Mouse (Mus musculus) hindbrain, embryonic 10.5 days (tissue): ENCODE results near the gene Sgms2. TPM values are rescaled to one million over a fixed set of nuclear protein-coding genes. Genes with fewer than 3 reads are reported as not detected.
"Not testable (repeated sequence)": the region's sequence is repeated elsewhere in the genome, so short reads cannot be mapped to it uniquely, and the experiment has no call there.

Experiments
- DNase-seq: peaks from one replicate; pipeline ENCODE4 v3.0.0-alpha.2; 2017; ENCODE audit warnings: low spot score
- H3K27ac ChIP-seq: fragments of 300-500 bp; sonication (generic); 2 replicates; pipeline ENCODE4 v1.5.1; 2016; ENCODE audit warnings: mild to moderate bottlenecking, moderate library complexity
- H3K27me3 ChIP-seq: fragments of 300-500 bp; sonication (generic); 2 replicates; pipeline ENCODE4 v1.6.1; 2016; ENCODE audit warnings: mild to moderate bottlenecking; ENCODE audit not compliant: poor library complexity, insufficient read depth, severe bottlenecking
- H3K36me3 ChIP-seq: fragments of 300-500 bp; sonication (generic); 2 replicates; pipeline ENCODE4 v1.6.1; 2016; ENCODE audit warnings: mild to moderate bottlenecking, moderate library complexity
- H3K4me1 ChIP-seq: fragments of 300-500 bp; sonication (generic); replicated peaks from 2 replicates; pipeline ENCODE4 v1.6.1; 2016; ENCODE audit warnings: mild to moderate bottlenecking
- H3K4me3 ChIP-seq: fragments of 300-500 bp; sonication (generic); 2 replicates; pipeline ENCODE4 v1.5.1; 2016; ENCODE audit warnings: mild to moderate bottlenecking, moderate library complexity
- H3K9me3 ChIP-seq: fragments of 300-500 bp; sonication (generic); 2 replicates; pipeline ENCODE4 v1.6.1; 2016; ENCODE audit warnings: mild to moderate bottlenecking, moderate library complexity
- WGBS: fragments of 180-500 bp; shearing (Covaris S2); methylation state at CpG from one replicate; pipeline ENCODE4 v1.1.7; 2016; 5-methylcytosine and 5-hydroxymethylcytosine counted together
- polyA plus RNA-seq: library from polyadenylated mRNA; unstranded; fragments of >200 nt; fragmentation: Nextera tagmentation; extraction: Ambion mirVana; gene quantifications from 2 replicates; pipeline ENCODE4 v1.2.1, GENCODE M21; 2016

The Sgms2 gene
- polyA plus RNA-seq, 1 experiment from 2014 or later, result 2.7 TPM

GRCm38 (mm10) chr3:131343311-131343710, 147.9 kb downstream of the Sgms2 start:
- DNase-seq, result peak; percentile 10
- H3K27me3 ChIP-seq, result no peaks in the 10 kb centered on the region

GRCm38 (mm10) chr3:131340885-131341284, 150.3 kb downstream of the Sgms2 start:
- H3K4me3 ChIP-seq, result no peak overlapping the region
- no peak for DNase-seq
- no peaks in the 10 kb centered on the region for H3K4me1 ChIP-seq
- WGBS, result 79% methylated on average over 3 of the region's 3 CpGs
- no peak overlapping the region for H3K27ac ChIP-seq
- no peaks in the 10 kb centered on the region for H3K36me3 ChIP-seq
- H3K27me3 ChIP-seq, result no peaks in the 10 kb centered on the region
- no peaks in the 10 kb centered on the region for H3K9me3 ChIP-seq

More at GRCm38 (mm10) chr3:131343311-131343710, 147.9 kb downstream of the Sgms2 start:
- H3K27ac ChIP-seq, result no peak overlapping the region
- H3K9me3 ChIP-seq, result no peaks in the 10 kb centered on the region
- H3K4me1 ChIP-seq, result no peaks in the 10 kb centered on the region
- WGBS, result 79% methylated on average over 6 of the region's 6 CpGs
- H3K36me3 ChIP-seq, result no peaks in the 10 kb centered on the region
- H3K4me3 ChIP-seq, result no peak overlapping the region

GRCm38 (mm10) chr3:131339280-131339679, 151.9 kb downstream of the Sgms2 start:
- H3K4me1 ChIP-seq, result peaks cover 8% of the 10 kb centered on the region
- H3K27ac ChIP-seq, result no peak overlapping the region
- DNase-seq, result no peak
- H3K4me3 ChIP-seq, result no peak overlapping the region
- H3K36me3 ChIP-seq, result no peaks in the 10 kb centered on the region
- H3K9me3 ChIP-seq, result no peaks in the 10 kb centered on the region
- 76% methylated on average over 4 of the region's 4 CpGs for WGBS
- no peaks in the 10 kb centered on the region for H3K27me3 ChIP-seq

GRCm38 (mm10) chr3:131337749-131338148, 153.5 kb downstream of the Sgms2 start:
- H3K36me3 ChIP-seq, H3K9me3 ChIP-seq, H3K4me1 ChIP-seq, H3K27ac ChIP-seq, H3K27me3 ChIP-seq, H3K4me3 ChIP-seq, DNase-seq: not testable (repeated sequence)
- 92% methylated on average over 7 of the region's 7 CpGs for WGBS

- H3K4me3 ChIP-seq, result no peak overlapping the region
- no peak for DNase-seq
- no peaks in the 10 kb centered on the region for H3K9me3 ChIP-seq
- 87% methylated on average over 8 of the region's 8 CpGs for WGBS
- H3K27ac ChIP-seq, result no peak overlapping the region
- no peaks in the 10 kb centered on the region for H3K36me3 ChIP-seq
- H3K27me3 ChIP-seq, result 0 out of 2 replicates have a peak, but pooled peaks cover 7% of the 10 kb centered on the region
- H3K4me1 ChIP-seq, result peaks cover 10% of the 10 kb centered on the region
These were observed 154.6 kb downstream of the Sgms2 start for GRCm38 (mm10) chr3:131336629-131337028.

GRCm38 (mm10) chr3:131335117-131335547, 156.1 kb downstream of the Sgms2 start:
- H3K9me3 ChIP-seq, result no peaks in the 10 kb centered on the region
- H3K36me3 ChIP-seq, result no peaks in the 10 kb centered on the region
- no peak overlapping the region for H3K4me3 ChIP-seq
- 86% methylated on average over 8 of the region's 8 CpGs for WGBS
- H3K4me1 ChIP-seq, result peaks cover 10% of the 10 kb centered on the region
- H3K27me3 ChIP-seq, result 0 out of 2 replicates have a peak, but pooled peaks cover 7% of the 10 kb centered on the region
- no peak overlapping the region for H3K27ac ChIP-seq
- no peak for DNase-seq

- Histone ChIP-seq H3K27me3 (no peaks in the 10 kb centered on the region), H3K4me3 (no peak overlapping the region), H3K27ac (no peak overlapping the region), H3K4me1 (no peaks in the 10 kb centered on the region), H3K36me3 (no peaks in the 10 kb centered on the region), H3K9me3 (0 out of 2 replicates have a peak, but pooled peaks cover 2% of the 10 kb centered on the region)
- DNase-seq, result no peak
- WGBS, result 71% methylated on average over 7 of the region's 7 CpGs
These were observed 164.0 kb downstream of the Sgms2 start for GRCm38 (mm10) chr3:131327189-131327588.

- 88% methylated on average over 4 of the region's 4 CpGs for WGBS
- H3K27ac ChIP-seq, result no peak overlapping the region
These were observed 164.6 kb downstream of the Sgms2 start for GRCm38 (mm10) chr3:131326637-131327036.

GRCm38 (mm10) chr3:131322081-131322815, 169.0 kb downstream of the Sgms2 start:
- Histone ChIP-seq H3K27me3 (peaks cover 8% of the 10 kb centered on the region), H3K9me3 (no peaks in the 10 kb centered on the region), H3K4me3 (no peak overlapping the region), H3K27ac (no peak overlapping the region), H3K36me3 (no peaks in the 10 kb centered on the region), H3K4me1 (0 out of 2 replicates have a peak, but pooled peaks cover 4% of the 10 kb centered on the region)
- WGBS, result 77% methylated on average over 14 of the region's 14 CpGs
- no peak for DNase-seq

More at GRCm38 (mm10) chr3:131326637-131327036, 164.6 kb downstream of the Sgms2 start:
- no peaks in the 10 kb centered on the region for H3K27me3 ChIP-seq
- no peak for DNase-seq
- H3K4me1 ChIP-seq, result no peaks in the 10 kb centered on the region
- H3K4me3 ChIP-seq, result no peak overlapping the region
- no peaks in the 10 kb centered on the region for H3K36me3 ChIP-seq
- 0 out of 2 replicates have a peak, but pooled peaks cover 2% of the 10 kb centered on the region for H3K9me3 ChIP-seq

GRCm38 (mm10) chr3:131320184-131320583, 171.0 kb downstream of the Sgms2 start:
- Histone ChIP-seq H3K4me3 (no peak overlapping the region), H3K9me3 (no peaks in the 10 kb centered on the region), H3K36me3 (no peaks in the 10 kb centered on the region), H3K4me1 (peaks cover 15% of the 10 kb centered on the region), H3K27me3 (peaks cover 8% of the 10 kb centered on the region), H3K27ac (no peak overlapping the region)
- WGBS, result 8% methylated on average over 3 of the region's 3 CpGs
- DNase-seq, result peak; percentile 74

- no peak overlapping the region for H3K27ac ChIP-seq
- no peaks in the 10 kb centered on the region for H3K36me3 ChIP-seq
- 64% methylated on average over 2 of the region's 2 CpGs for WGBS
- H3K4me3 ChIP-seq, result no peak overlapping the region
- no peak for DNase-seq
- peaks cover 8% of the 10 kb centered on the region for H3K27me3 ChIP-seq
- no peaks in the 10 kb centered on the region for H3K9me3 ChIP-seq
- H3K4me1 ChIP-seq, result peaks cover 18% of the 10 kb centered on the region
These were observed 173.0 kb downstream of the Sgms2 start for GRCm38 (mm10) chr3:131318211-131318610.

- Histone ChIP-seq H3K9me3 (no peaks in the 10 kb centered on the region), H3K36me3 (no peaks in the 10 kb centered on the region), H3K27me3 (peaks cover 8% of the 10 kb centered on the region), H3K4me3 (no peak overlapping the region), H3K27ac (no peak overlapping the region), H3K4me1 (peaks cover 18% of the 10 kb centered on the region)
- DNase-seq, result no peak
- 93% methylated on average over 1 of the region's 1 CpGs for WGBS
These were observed 174.1 kb downstream of the Sgms2 start for GRCm38 (mm10) chr3:131317126-131317525.

GRCm38 (mm10) chr3:131315957-131316510, 175.2 kb downstream of the Sgms2 start:
- Histone ChIP-seq H3K9me3 (no peaks in the 10 kb centered on the region), H3K36me3 (no peaks in the 10 kb centered on the region), H3K27me3 (peaks cover 8% of the 10 kb centered on the region), H3K27ac (peak overlapping the region; percentile 56; the same call in 1 of the 2 replicates), H3K4me3 (no peak overlapping the region), H3K4me1 (peaks cover 18% of the 10 kb centered on the region)
- no peak for DNase-seq
- 45% methylated on average over 4 of the region's 4 CpGs for WGBS
